Mouse (Mus musculus) spleen, postnatal 4 days (tissue): ENCODE measurements at regions not wholly inside any gene's neighbourhood (a gene's known extent, or its start where the extent isn't known, plus 50 kb on each side); places are given as distances from the start of the nearest gene placed in this dataset.

Source experiments
- DNase-seq, 2 experiments: peaks; one replicate each; pipeline ENCODE4 v3.0.0; 2022; ENCODE audit warnings: low spot score in 2 of 2

DNA sequence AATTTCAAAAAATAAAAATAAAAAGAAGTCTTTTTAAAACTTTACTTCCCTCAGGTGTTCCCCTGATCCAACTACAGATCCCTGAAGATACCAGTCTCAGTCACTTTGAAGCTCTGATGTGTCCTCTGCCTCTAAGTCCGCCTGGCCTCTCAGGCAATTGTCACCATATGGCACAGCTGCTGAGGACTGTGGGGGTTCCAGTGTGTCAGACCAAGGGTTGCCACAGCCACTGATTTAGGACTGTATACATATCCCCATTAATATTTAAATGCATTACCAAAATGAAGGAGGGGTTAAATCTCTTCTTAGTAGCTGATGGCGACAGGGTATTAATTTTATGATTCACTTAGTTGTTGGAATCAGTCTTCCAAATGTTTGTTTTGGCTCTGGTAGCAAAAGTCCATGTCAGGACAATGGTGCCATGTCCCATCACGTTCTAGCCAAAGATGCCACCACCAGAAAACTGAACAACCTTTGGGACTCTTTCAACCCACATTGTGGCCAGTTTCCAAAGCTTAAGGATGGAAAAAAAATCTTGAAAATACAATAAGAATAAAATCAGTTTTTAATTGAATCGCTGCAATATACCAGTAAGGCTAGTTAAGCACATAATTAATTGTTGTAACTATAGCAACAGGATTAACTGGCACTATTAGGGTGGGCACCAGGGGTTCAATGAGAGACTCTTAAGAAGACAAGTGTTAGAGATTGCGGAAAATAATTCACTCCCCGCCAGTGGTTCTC lies 62.5 kb downstream of the Arrdc4 start:
- DNase-seq, result no peak

DNA sequence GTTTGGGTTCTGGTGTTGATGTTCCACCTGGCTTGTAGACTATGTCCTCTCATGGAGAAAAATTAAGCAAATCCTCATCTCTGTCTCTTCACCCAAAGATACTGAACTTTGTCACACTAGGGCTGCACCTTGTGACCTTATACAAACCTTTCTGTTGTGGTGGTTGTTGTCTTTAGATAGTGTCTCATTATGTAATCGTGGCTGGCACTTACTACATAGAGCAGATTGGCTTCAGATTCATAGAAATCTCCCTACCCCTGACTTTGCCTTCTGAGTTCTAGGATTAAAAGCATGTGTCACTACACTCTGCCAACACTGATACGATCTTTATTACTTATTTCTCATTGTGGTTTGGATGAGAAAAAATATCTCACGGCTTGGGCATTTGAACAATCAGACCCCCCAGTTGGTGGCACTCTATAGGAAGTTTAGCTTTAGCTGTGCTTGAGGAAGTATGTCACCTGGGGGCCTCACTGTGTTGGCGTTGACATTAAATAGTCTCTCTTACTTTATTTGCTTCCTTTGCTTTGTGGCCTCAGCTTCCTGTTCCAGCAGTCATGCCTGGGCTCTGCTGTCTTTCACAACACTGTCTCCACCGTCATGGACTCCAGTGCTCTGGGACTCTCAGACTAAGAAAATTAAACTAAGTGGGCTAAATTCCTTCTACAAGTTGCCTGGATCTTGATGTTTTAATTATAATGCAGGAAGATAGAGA lies 66.0 kb downstream of the Arrdc4 start:
- DNase-seq, result peak in 1 of 2 experiments; percentile 13

DNA sequence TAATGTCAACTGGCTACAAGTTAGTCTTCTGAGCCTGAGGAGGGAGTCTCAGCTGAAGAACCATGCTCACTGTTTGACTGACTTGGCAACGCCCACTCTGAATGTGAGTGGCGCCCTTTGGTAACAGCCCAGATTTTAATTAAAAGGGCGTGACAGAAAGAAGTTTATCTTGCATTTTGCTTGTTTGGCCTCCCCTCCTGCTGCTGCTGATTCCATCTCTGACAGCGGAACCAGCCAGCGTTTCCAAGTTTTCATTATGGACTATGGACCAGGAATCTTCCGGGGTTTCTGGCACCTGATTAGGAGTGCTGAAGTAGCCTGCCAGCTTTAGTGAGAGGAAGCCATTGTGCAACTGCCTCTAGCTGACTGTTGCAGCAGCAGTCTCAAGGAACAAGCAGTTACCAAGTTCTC lies 66.7 kb downstream of the Arrdc4 start:
- DNase-seq, result no peak

DNA sequence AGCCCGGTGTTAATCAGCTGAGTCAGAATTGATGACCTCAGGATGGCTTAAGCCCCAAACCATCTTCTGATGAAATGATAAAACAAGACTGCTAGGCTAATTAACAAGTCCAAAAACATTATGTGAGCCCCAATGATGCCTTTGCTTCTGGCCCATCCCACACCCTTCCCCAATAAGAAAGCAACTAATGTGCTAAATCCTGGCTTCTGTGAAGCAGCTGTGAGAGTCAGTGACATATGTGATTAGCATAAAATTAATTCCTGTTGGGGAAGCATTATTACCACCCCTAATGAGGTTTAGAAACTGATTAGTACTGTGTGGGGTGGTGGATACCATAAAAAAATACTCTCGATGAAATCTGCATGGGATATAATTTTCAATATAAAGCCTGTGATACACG lies 69.3 kb downstream of the Arrdc4 start:
- no peak for DNase-seq

DNA sequence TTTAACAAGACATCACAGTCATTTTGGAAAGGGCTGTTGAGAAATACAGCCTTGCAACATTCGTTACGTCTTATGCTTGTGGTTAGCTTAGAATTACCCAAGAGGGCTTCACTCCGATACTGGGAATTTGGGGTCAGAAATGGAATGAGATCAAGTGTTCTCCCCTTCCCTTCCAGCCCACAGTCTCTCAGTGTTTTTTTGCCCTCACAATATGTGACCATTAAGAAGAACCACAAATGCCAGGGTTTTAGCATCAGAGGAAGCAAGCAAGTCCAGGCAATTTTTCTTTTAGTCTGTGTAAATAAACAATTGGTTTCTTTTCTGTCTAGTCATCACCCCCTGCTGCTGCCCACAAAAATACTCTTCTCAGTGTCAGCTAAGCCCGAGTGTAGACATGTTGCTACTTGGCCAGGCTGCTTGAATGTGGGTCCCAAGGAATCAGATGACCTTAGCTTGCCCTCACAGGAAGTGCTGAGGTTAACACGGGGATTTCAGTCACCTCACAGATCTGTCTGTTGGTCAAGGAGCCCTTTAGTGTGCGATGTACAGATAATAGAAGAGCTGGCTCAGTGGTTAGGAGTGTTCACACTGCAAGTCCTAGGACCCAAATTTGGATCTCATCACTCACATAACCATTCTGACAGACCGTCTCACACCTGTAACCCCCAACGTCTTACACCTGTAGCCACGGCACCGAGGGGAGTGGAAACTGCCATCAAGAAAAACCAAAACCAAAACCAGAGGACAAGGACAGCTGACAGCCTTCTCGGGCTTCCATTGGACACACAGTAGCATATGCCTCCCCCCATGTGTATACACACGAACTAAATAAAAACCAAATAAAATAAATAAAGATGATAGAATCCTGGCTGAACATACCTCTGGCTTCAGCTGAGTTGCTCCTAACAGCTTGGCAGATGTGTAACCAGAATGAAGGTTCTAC lies 81.0 kb downstream of the Arrdc4 start:
- no peak for DNase-seq

DNA sequence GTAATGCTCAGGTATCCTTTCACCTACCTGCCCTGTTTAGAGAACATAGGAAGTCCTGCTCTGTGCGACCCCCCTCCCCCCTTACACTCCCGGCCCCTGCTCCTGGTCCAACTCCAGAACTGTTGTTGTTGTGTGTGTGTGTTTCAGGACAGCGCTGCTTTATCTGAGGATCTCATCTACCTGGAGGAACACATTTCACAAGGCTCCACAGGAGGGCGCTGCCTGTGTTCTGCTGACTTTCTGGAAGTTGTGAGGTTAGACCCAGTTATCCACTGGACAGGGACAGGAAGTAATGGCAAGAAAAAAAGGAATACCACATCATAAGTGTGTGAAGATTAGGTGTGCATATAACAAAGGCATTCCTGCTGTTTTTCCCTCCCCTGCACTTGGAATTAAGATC lies 81.8 kb downstream of the Arrdc4 start:
- no peak for DNase-seq

DNA sequence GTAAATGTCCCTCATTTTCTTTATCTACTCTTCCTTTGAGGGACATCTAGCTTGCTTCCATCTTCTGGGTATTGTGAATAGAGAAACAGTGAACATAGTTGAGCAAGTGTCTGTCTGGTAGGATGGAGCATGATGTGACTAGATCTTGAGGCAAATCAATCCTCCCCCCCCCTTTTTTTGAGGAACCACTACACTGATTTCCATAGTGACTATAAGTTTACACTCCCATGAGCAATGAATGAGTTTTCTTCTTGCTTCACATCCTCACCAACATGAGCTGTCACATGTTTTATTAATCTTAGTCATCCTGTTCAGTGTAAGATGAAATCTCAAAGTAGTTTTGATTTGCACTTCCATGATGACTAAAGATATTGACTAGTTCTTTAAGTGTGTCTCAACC lies 92.7 kb downstream of the Arrdc4 start:
- no peak for DNase-seq

DNA sequence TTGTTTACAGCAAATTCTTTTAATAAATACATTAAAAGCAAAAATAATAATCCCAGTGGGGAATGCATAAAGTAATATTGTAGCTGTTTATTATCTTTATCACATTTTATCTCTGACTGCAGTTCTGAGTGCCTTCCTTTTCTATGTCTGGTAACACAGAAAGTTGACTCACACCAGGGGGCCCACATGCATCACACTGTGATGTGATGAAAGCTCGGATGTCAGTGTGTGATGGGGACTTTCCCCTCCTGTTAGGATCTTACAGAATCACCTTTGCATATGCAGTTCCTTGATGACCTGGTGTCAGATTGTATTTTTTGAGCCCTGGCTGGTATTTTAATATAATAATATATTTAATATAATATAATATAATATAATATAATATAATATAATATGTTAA lies 95.5 kb downstream of the Arrdc4 start:
- no peak for DNase-seq

DNA sequence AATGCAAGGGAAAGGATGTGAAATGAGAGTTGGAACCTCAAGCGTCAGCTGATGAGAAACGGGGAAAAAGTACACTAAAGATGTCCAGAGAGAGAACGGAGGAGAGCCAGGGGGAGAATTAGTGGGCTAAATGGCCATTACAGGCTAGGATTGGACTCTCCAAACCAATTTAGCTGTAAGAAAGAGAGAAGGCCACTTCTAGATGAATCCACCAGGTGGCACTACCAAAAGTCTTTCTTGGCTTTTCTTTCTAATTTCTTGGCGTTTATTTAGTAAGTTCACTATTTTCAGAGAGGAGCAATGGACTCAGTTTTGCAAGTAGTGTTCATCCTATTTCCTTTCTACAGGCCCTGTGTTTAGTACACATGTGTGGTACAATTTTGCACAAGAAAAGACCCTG lies 97.6 kb downstream of the Arrdc4 start:
- no peak for DNase-seq

DNA sequence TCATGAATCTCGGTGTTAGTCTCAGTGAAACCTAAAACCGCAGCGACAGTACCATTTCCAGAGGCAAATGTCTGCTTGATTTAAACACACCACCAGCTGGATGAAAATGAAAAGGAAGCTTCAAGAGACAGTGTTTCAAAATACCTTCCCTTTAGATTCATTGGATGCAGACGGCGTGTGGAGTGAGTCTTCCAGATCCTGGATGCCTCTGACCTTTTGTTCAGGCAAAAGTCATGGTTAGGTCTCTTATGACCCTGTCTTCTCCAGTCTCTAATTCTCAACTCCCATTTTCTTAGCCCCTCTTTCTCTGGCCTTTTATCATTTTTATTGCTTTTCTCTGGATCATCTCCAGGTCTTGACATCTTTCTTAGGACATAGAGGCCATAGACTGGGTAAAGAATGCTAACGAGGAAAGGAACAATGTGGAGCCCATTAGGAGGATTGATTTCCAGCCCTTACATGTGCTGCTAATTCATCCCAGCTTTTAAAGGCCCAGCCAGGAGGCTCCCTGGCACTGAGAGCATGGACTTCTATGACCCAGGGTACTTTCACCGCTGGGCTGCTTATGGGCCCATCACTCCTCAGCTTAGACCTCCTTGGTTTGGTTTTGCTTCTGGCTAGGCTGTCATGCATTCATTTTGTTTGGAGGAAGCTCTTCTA lies 111.4 kb downstream of the Arrdc4 start:
- no peak for DNase-seq

DNA sequence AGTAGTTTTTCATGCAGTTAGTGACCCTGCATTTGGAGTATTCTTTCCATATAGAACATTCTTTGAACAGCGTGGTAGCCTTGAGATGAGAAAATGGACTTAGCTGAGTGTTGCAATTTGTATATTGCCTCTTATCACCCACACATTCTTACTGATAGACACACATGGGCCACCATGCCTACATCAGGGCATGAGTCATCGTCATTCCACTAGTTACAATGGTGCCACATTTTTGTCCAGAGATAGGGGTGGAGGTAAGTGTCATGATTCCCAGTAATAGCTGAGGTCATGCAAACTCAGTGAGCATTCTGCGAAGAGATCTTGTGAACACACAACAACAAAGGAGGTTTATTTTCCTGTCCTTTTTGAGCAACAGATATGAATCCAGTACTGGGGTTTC lies 128.0 kb downstream of the Arrdc4 start:
- no peak for DNase-seq

DNA sequence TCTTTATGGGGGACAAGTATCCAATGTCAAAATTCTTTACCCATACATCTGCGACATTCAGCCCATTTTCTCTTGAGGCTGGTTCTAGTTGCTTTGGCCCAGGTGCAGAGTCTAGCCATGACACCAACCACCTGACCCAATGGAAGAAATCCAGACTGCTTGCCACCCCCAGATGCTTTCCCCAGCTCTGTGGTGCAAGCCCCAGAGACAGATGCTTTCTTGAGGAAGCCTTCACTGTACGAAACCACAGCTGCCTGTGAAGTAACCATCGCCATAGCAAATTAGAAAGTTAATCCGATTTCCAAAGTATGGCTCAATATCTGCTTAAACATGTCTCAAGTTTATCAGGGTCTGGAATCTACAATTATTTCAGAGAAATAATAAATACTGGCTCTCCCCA lies 138.5 kb downstream of the Arrdc4 start:
- DNase-seq, result no peak

DNA sequence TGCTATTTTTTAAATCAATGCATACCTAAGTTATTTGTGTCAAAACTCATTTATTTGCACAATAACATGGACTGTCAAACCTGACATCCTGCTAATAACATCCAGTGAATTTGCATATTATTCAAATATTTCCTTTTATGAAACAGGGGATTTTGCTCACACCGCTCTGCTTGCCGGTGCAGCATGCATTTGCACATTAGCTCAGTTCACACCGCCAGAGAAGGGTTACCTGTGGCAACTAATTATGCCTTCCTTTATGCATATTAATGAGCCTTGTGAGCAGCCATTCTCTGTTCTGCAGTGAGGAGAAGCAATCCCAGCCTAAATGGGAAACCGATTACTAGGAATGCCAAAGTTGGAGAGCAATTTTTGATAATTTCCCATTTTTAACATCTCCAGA lies 141.9 kb downstream of the Arrdc4 start:
- DNase-seq, result no peak

DNA sequence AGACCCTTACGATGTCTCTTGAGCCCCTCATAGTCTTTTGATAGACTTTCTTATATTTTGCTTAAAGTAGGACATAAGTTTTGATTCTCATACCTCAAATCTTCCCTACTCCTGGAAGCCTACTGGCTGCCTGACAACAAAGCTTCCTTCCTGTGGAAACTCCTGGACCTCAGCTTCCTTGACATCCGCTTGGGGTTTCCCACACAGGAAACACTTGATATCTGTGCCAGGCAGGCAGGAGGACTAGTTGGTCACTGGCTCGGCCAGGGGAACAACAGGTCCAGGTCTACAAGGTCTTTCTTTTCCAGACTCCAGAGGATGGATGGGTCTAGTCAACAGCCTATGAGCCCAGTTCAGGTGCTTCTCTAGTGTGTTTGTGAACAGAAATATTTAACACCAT lies 142.8 kb downstream of the Arrdc4 start:
- peak in 1 of 2 experiments; percentile 23 for DNase-seq

DNA sequence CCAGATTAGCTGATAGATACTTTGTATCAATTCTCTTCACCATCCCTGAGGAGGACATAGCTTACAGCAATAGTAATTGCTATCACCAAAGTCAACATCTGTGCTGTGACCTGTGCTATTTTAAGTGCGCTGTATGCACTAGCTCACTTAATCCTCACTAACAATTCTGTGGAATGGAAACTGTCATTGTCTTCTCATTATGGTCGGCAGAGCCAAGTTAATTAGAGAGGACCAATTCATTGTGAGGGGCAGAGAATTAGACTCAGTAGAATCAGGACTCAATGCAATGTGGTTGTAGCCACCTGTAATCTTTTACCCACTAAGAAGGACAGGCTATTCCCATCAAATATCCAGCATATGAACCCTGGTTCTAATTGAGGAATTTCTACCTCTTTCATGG lies 145.3 kb downstream of the Arrdc4 start:
- DNase-seq, result no peak

DNA sequence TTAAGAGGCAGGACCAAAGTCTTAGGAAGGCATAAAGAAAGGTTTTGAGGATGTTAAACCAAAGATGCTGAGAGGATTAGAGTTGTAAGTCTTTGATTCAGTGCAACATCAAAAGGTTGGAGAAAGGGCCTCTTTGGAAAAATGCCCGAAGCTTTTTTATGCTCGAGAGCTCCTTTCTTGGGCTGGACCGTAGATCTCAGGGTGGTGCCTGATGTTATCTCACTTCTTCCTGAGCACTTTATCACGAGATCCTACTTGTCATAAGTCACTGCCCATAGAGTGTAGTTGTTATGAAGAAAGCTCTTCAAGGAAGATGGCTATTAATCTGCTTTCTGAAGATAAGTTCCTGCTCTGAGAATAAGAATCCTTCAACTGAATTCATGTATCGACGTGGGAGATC lies 147.0 kb downstream of the Arrdc4 start:
- DNase-seq, result no peak

DNA sequence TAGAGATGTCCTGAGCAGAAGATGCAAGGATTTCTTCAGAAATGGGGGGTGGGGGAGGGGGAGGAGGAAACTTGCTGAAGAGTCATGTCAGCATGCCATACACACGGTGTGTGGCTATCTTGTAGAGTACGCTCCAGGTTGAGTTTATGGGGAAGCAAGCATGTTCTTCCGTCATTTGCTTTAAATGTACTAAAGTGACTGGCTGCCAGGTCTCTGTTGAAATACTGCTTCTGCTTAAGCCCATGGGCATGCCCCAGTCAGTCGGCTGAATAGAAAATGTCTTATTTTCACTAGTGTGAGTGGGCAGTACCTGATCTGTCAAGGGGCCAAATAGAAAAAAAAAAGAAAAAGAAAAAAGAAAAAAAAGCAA lies 155.0 kb downstream of the Arrdc4 start:
- no peak for DNase-seq

DNA sequence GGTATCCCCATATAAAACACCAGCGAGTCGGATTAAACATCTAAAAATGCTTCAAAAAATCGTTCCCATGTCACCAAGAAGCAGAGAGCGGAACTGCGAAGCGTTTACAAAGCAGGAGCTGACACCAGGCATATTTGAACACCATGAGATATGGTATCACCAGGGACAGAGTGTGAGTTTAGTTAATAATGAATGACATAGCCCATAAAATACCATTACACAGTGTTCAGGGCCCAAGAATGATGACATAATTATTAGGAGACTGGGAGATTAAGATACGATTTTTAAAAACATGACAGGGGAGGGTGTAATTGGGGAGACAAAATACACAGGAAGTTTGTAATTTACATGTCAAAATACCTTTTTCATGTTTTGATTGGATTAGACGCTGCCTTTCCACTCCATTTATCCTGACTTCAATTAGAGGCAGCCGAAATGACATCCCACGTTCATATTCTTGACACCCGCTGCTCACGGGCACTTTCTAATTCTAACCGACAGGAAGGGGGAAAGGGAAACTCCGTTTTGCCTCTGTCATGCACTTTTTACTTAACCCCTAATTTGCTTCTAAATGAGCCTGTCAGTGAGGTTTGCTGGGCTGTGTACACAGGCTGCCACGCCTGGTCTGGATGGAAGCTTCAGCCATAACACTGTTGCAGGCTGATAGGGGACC lies 155.6 kb downstream of the Arrdc4 start:
- DNase-seq, result no peak

DNA sequence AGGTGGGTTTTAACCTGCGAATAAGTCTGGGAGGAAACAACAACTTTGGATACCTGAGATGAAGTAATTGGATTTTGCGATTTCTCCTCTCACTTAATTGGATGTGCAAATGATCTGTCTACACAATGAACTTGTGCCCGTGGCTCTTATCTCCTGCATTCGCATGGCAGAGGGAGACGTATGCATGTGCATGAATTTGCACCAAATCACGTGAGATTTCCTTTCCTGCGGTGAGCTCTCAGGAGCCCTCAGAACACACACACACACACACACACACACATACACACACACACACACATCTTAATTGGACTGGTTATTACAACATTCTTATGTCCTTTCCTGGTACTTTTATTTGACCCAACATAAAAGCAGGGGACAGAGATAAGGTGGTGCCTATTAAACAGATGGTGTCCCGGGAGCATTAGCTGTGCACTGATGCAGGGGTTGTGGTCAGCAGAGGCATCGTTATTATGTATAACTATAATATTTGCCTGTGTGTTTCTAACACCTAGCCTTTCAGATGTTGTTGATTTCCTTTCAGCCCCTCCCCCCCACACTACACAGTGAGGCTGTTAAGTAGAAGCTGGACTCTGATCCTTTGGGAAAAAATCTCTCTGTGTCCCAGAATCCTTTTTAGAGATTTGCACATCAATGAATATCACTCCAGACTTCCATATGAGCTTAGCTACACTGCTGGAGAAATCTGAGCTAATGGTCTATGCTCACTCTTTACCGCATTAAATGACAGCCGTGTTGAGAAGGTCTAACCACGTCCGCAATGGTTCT lies 166.3 kb downstream of the Arrdc4 start:
- DNase-seq, result no peak

DNA sequence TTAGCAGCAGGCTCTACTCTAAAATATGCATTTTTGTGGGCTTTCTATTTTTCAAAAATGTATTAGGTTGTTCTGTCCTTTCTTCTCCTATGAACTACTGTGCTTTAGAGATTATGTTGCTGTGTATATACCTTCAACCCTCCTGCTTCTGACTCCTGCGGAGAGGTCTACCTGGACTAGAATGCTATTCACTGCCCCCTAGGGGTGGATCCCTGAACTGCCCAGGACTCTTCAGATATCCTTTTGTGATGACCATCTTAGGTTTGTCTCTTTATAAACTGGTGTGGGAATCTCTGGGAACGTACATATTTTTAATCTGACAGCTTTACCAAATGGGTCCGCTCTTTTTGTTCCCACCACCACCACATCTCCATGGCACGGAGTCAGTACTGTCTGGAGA lies 168.4 kb downstream of the Arrdc4 start:
- no peak for DNase-seq

DNA sequence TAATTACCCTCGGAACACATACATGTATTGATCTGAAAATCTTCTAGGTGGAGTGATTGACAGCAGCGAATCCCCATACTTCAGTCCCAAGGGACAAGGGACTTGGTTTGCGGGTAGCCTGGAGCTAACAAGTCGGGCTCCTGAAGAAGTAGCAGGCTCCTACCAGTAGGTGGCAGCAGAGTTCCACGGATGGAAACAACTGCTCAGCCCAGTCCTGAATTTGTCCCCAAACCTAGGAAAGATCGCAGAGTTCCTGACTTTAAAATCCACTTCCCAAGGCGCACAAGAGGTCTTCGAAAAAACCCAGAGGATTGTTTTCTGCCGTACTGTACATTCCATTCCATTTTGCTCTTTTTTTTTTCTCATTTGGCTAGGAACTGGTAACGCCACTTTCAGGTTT lies 169.4 kb downstream of the Arrdc4 start:
- peak; percentile 65 to 86 for DNase-seq
